Mouse (Mus musculus): ENCODE data around the gene Adam11.

DNA sequence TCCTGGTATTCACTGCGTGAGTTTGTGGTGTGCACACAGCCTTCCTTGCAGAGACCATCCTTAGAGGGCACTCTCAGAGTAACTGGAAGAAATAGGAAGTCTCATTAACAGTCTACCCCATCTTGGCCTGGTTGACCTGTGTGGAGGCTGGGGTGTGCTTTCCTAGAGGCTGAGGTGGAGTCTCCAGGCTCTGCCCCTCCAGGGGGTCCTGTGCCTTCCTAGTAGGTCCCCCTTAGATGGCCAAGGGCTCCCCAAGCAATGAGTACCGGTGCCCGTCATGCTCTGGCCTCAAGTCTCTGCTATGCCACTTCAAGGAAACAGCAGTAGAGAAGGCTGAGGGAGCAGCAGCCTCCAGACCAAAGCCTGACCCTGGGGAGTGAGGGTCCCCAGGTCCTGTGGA, 23.2 kb upstream of the Adam11 start:
- TF ChIP-seq EP300 (IDR thresholded peaks at IDR 0.05; ENCODE audit: low read depth) (no peak), CTCF (IDR thresholded peaks at IDR 0.05; ENCODE audit: low read depth) (no peak)
